Mouse (Mus musculus): ENCODE results near the gene Rab3gap1. TPM values are rescaled to one million over a fixed set of nuclear protein-coding genes. Genes with fewer than 3 reads are reported as not detected.

The Rab3gap1 gene
- total and polyA plus RNA-seq, 3 experiments, result 25.8 to 62.3 (median 45.5) TPM

- Histone ChIP-seq H3K27me3 (ENCODE audit: control insufficient read depth in 1 of 2, insufficient read depth in 2 of 2, low read length in 2 of 2) (no peaks in the 10 kb centered on the region), H3K27ac (ENCODE audit: control insufficient read depth, low read depth, low read length) (no peak overlapping the region), H3K36me3 (ENCODE audit: control insufficient read depth in 1 of 2, insufficient read depth in 2 of 2, low read length in 2 of 2) (no peaks in the 10 kb centered on the region), H3K9me3 (replicated peaks; ENCODE audit: insufficient read depth, low read length) (no peaks in the 10 kb centered on the region), H3K9ac (ENCODE audit: control insufficient read depth, low read depth, low read length, poor library complexity, severe bottlenecking) (no peak overlapping the region), H3K4me3 (ENCODE audit: control insufficient read depth in 1 of 2, insufficient read depth in 1 of 2, low read depth in 2 of 2, low read length in 2 of 2) (no peak overlapping the region), H3K4me1 (ENCODE audit: control insufficient read depth in 1 of 2, insufficient read depth in 2 of 2, low read length in 2 of 2) (no peaks in the 10 kb centered on the region), H3K79me2 (ENCODE audit: control insufficient read depth, insufficient read depth, low read length, poor library complexity) (no peaks in the 10 kb centered on the region)
- TF ChIP-seq NELFE (IDR thresholded peaks at IDR 0.05; ENCODE audit: low read depth, low read length) (no peak), MEF2A (IDR thresholded peaks at IDR 0.05; ENCODE audit: extremely low read depth, insufficient replicate concordance, low read depth, low read length, poor library complexity, severe bottlenecking) (no peak), SMC3 (IDR thresholded peaks at IDR 0.05; ENCODE audit: low read depth, low read length) (no peak), JUND (IDR thresholded peaks at IDR 0.05; ENCODE audit: low read depth, low read length) (no peak), GABPA (IDR thresholded peaks at IDR 0.05; ENCODE audit: low read depth, low read length) (no peak)
- no peak for DNase-seq (ENCODE audit: low read depth, low spot score)
Measured at GRCm38 (mm10) chr1:127974082-127974481, 105.5 kb downstream of the Rab3gap1 start.

DNA sequence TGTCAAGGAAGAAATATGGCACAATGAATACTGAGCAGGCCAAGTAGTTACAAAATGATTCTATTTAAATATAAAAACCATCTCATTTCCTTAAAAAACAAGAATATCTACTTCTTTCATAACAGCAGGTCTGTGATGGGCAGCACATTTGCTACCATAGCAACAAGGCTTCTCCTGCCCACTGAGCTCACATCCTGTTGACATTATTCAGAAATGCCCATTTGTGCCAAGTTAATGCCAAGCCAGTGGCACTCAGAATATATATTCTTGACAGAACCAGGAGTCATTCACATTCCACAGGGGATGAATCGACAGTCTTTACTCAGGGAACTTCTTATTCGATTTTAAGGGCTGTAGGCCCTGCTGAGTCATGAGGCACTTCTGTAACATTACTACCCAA is 107.1 kb downstream of the Rab3gap1 start:
- no peaks in the 10 kb centered on the region for H3K36me3 ChIP-seq (ENCODE audit: control insufficient read depth in 1 of 2, insufficient read depth in 2 of 2, low read length in 2 of 2)
- H3K9me3 ChIP-seq (replicated peaks; ENCODE audit: insufficient read depth, low read length), result no peaks in the 10 kb centered on the region
- TF ChIP-seq TBP (IDR thresholded peaks at IDR 0.05; ENCODE audit: low read depth, low read length), result no peak
- TF ChIP-seq KAT2A (conservative IDR thresholded peaks at IDR 0.05; ENCODE audit: low read depth, low read length), result no peak
- TF ChIP-seq SMC3 (IDR thresholded peaks at IDR 0.05; ENCODE audit: low read depth, low read length), result no peak
- TF ChIP-seq ZMIZ1 (IDR thresholded peaks at IDR 0.05; ENCODE audit: low read depth, low read length), result no peak
- TF ChIP-seq MEF2A (IDR thresholded peaks at IDR 0.05; ENCODE audit: extremely low read depth, insufficient replicate concordance, low read depth, low read length, poor library complexity, severe bottlenecking), result no peak
- no peak for TF ChIP-seq NELFE (IDR thresholded peaks at IDR 0.05; ENCODE audit: low read depth, low read length)
- no peak for TF ChIP-seq ZNF384 (IDR thresholded peaks at IDR 0.05; ENCODE audit: low read depth, low read length)
- no peak for TF ChIP-seq HCFC1 (IDR thresholded peaks at IDR 0.05; ENCODE audit: low read depth, low read length)
- no peak for TF ChIP-seq EP300 (IDR thresholded peaks at IDR 0.05; ENCODE audit: low read depth in 1 of 2, low read length in 2 of 2)
- no peak for TF ChIP-seq CHD1 (IDR thresholded peaks at IDR 0.05; ENCODE audit: low read depth, low read length)
- TF ChIP-seq ELF1 (IDR thresholded peaks at IDR 0.05; ENCODE audit: low read depth, low read length), result no peak
- no peak for TF ChIP-seq BHLHE40 (IDR thresholded peaks at IDR 0.05; ENCODE audit: borderline replicate concordance, low read depth, low read length)
- TF ChIP-seq JUND (IDR thresholded peaks at IDR 0.05; ENCODE audit: low read depth, low read length), result no peak
- TF ChIP-seq MAX (IDR thresholded peaks at IDR 0.05; ENCODE audit: low read length), result no peak
- TF ChIP-seq NRF1 (IDR thresholded peaks at IDR 0.05; ENCODE audit: insufficient read depth, low read depth, low read length, poor library complexity, severe bottlenecking), result no peak
- no peak for TF ChIP-seq UBTF (IDR thresholded peaks at IDR 0.05; ENCODE audit: borderline replicate concordance, insufficient read depth, low read depth, low read length)

More for the DNA sequence above, 107.1 kb downstream of the Rab3gap1 start:
- Histone ChIP-seq H3K4me1 (ENCODE audit: control insufficient read depth in 1 of 2, insufficient read depth in 2 of 2, low read length in 2 of 2) (no peaks in the 10 kb centered on the region), H3K27ac (ENCODE audit: control insufficient read depth, low read depth, low read length) (no peak overlapping the region), H3K79me2 (ENCODE audit: control insufficient read depth, insufficient read depth, low read length, poor library complexity) (no peaks in the 10 kb centered on the region), H3K9ac (ENCODE audit: control insufficient read depth, low read depth, low read length, poor library complexity, severe bottlenecking) (no peak overlapping the region), H3K4me3 (ENCODE audit: control insufficient read depth in 1 of 2, insufficient read depth in 1 of 2, low read depth in 2 of 2, low read length in 2 of 2) (no peak overlapping the region), H3K27me3 (ENCODE audit: control insufficient read depth in 1 of 2, insufficient read depth in 2 of 2, low read length in 2 of 2) (no peaks in the 10 kb centered on the region)
- no peak for DNase-seq (ENCODE audit: low read depth, low spot score)
